Mouse (Mus musculus) CH12.LX (cell line): ENCODE measurements around the gene Sycp2l. TPM values are rescaled to one million over a fixed set of nuclear protein-coding genes. Genes with fewer than 3 reads are reported as not detected.

Experiments
- DNase-seq: peaks from one replicate; pipeline ENCODE4 v3.0.0-alpha.2; 2013; ENCODE audit errors: extremely low read depth
- H3K27ac ChIP-seq: 2 replicates; pipeline ENCODE4 v1.5.1; 2012; ENCODE audit warnings: low read depth, mild to moderate bottlenecking, control low read depth, moderate library complexity; ENCODE audit not compliant: insufficient read depth
- H3K27me3 ChIP-seq: replicated peaks from 2 replicates; pipeline ENCODE3; 2012; ENCODE audit warnings: inconsistent platforms
- H3K36me3 ChIP-seq, 2 experiments: replicated peaks in 1 of 2; 2 replicates each; pipeline versions ENCODE3 to v1.6.1; 2012; ENCODE audit warnings: inconsistent platforms in 1 of 2, low read length in 1 of 2, mild to moderate bottlenecking in 1 of 2, mixed read lengths in 1 of 2, moderate library complexity in 1 of 2; ENCODE audit not compliant: control insufficient read depth in 1 of 2, insufficient read depth in 1 of 2
- H3K4me1 ChIP-seq, 2 experiments: 2 replicates each; pipeline ENCODE4 v1.6.1; 2012; ENCODE audit warnings: inconsistent platforms in 1 of 2, moderate library complexity in 1 of 2; ENCODE audit not compliant: insufficient read depth in 2 of 2, control insufficient read depth in 1 of 2
- H3K4me2 ChIP-seq: 2 replicates; pipeline ENCODE4 v1.6.1; 2012; ENCODE audit warnings: low read depth, mild to moderate bottlenecking, control low read depth; ENCODE audit not compliant: poor library complexity, insufficient read depth, severe bottlenecking
- H3K4me3 ChIP-seq, 3 experiments: fragments of 150-350 bp in 1 of 3; sonication (generic) in 1 of 3; replicated peaks in 1 of 3; 2 replicates each; pipeline versions ENCODE3 to v1.5.1; 2011 to 2012; ENCODE audit warnings: low read depth in 2 of 3, low read length in 2 of 3, mild to moderate bottlenecking in 2 of 3, moderate library complexity in 2 of 3, control low read depth in 1 of 3, improper control_type of control experiment in 1 of 3, inconsistent platforms in 1 of 3, mixed read lengths in 1 of 3; ENCODE audit not compliant: poor library complexity in 1 of 3
- H3K79me2 ChIP-seq: replicated peaks from 2 replicates; pipeline ENCODE4 v1.6.1; 2012; ENCODE audit warnings: mild to moderate bottlenecking, moderate library complexity; ENCODE audit not compliant: control insufficient read depth, poor library complexity, insufficient read depth, severe bottlenecking; ENCODE audit errors: extremely low read depth
- H3K9ac ChIP-seq: 2 replicates; pipeline ENCODE4 v1.6.1; 2012; ENCODE audit warnings: low read depth, mild to moderate bottlenecking, control low read depth, moderate library complexity; ENCODE audit not compliant: insufficient read depth
- H3K9me3 ChIP-seq: replicated peaks from 2 replicates; pipeline ENCODE3; 2012; ENCODE audit warnings: low read length, inconsistent platforms, mixed read lengths
- BHLHE40 ChIP-seq: IDR thresholded peaks from 2 replicates; pipeline ENCODE4 v1.6.1; 2011; ENCODE audit warnings: mild to moderate bottlenecking, low read depth, low read length, improper control_type of control experiment
- CHD1 ChIP-seq: IDR thresholded peaks from 2 replicates; pipeline ENCODE4 v1.6.1; 2012; ENCODE audit warnings: low read depth, low read length, improper control_type of control experiment, inconsistent platforms
- CHD2 ChIP-seq: IDR thresholded peaks from 2 replicates; pipeline ENCODE4 v1.6.1; 2011; ENCODE audit warnings: low read length, improper control_type of control experiment
- CTCF ChIP-seq, 2 experiments: IDR thresholded peaks in 1 of 2; conservative IDR thresholded peaks in 1 of 2; 2 replicates each; pipeline ENCODE4 v1.5.1; 2011 to 2012; ENCODE audit warnings: low read depth in 2 of 2, low read length in 2 of 2, improper control_type of control experiment in 1 of 2, inconsistent platforms in 1 of 2, mild to moderate bottlenecking in 1 of 2, moderate library complexity in 1 of 2
- EP300 ChIP-seq: IDR thresholded peaks from 2 replicates; pipeline ENCODE4 v1.6.1; 2011; ENCODE audit warnings: low read length, improper control_type of control experiment
- ETS1 ChIP-seq: conservative IDR thresholded peaks from 2 replicates; pipeline ENCODE4 v1.6.1; 2012; ENCODE audit warnings: low read depth, mild to moderate bottlenecking, inconsistent platforms, low read length, improper control_type of control experiment, moderate library complexity
- GABPA ChIP-seq: IDR thresholded peaks from 2 replicates; pipeline ENCODE4 v1.6.1; 2012; ENCODE audit warnings: low read depth, low read length, improper control_type of control experiment, inconsistent platforms; ENCODE audit not compliant: insufficient replicate concordance
- HCFC1 ChIP-seq: IDR thresholded peaks from 2 replicates; pipeline ENCODE4 v1.6.1; 2012; ENCODE audit warnings: low read depth, mild to moderate bottlenecking, inconsistent platforms, low read length, improper control_type of control experiment
- JUN ChIP-seq: IDR thresholded peaks from 2 replicates; pipeline ENCODE4 v1.6.1; 2011; ENCODE audit warnings: low read depth, mild to moderate bottlenecking, low read length, improper control_type of control experiment, moderate library complexity; ENCODE audit not compliant: insufficient read depth
- KAT2A ChIP-seq: IDR thresholded peaks from 2 replicates; pipeline ENCODE4 v1.6.1; 2012; ENCODE audit warnings: low read length, improper control_type of control experiment, inconsistent platforms; ENCODE audit not compliant: insufficient replicate concordance
- MAFK ChIP-seq: IDR thresholded peaks from 2 replicates; pipeline ENCODE4 v1.6.1; 2011; ENCODE audit warnings: low read length, improper control_type of control experiment; ENCODE audit not compliant: insufficient replicate concordance
- MAX ChIP-seq: IDR thresholded peaks from 2 replicates; pipeline ENCODE4 v1.6.1; 2011; ENCODE audit warnings: low read length, improper control_type of control experiment
- MEF2A ChIP-seq: IDR thresholded peaks from 2 replicates; pipeline ENCODE4 v1.6.1; 2014; ENCODE audit warnings: low read depth, mild to moderate bottlenecking, inconsistent platforms, low read length, improper control_type of control experiment, borderline replicate concordance
- MYC ChIP-seq: IDR thresholded peaks from 2 replicates; pipeline ENCODE4 v1.6.1; 2011; ENCODE audit warnings: low read depth, mild to moderate bottlenecking, improper control_type of control experiment, low read length
- POLR2A ChIP-seq: IDR thresholded peaks from 2 replicates; pipeline ENCODE4 v1.6.1; 2011; ENCODE audit warnings: low read depth, mild to moderate bottlenecking, improper control_type of control experiment, low read length
- POLR2AphosphoS2 ChIP-seq: IDR thresholded peaks from 2 replicates; pipeline ENCODE4 v1.6.1; 2011; ENCODE audit warnings: low read depth, low read length, improper control_type of control experiment
- RAD21 ChIP-seq: IDR thresholded peaks from 2 replicates; pipeline ENCODE4 v1.6.1; 2011; ENCODE audit warnings: low read depth, mild to moderate bottlenecking, low read length, improper control_type of control experiment, moderate library complexity
- RCOR1 ChIP-seq: conservative IDR thresholded peaks from 2 replicates; pipeline ENCODE4 v1.6.1; 2012; ENCODE audit warnings: low read depth, mild to moderate bottlenecking, inconsistent platforms, low read length, improper control_type of control experiment
- SMC3 ChIP-seq: IDR thresholded peaks from 2 replicates; pipeline ENCODE4 v1.6.1; 2011; ENCODE audit warnings: low read depth, low read length, improper control_type of control experiment
- UBTF ChIP-seq: IDR thresholded peaks from 2 replicates; pipeline ENCODE4 v1.6.1; 2012; ENCODE audit warnings: low read depth, mild to moderate bottlenecking, inconsistent platforms, low read length, improper control_type of control experiment, moderate library complexity
- USF1 ChIP-seq: IDR thresholded peaks from 2 replicates; pipeline ENCODE4 v1.6.1; 2014; ENCODE audit warnings: low read depth, mild to moderate bottlenecking, inconsistent platforms, low read length, improper control_type of control experiment
- USF2 ChIP-seq: conservative IDR thresholded peaks from 2 replicates; pipeline ENCODE4 v1.6.1; 2011; ENCODE audit warnings: low read depth, low read length, improper control_type of control experiment
- ZC3H11A ChIP-seq: IDR thresholded peaks from 2 replicates; pipeline ENCODE4 v1.6.1; 2012; ENCODE audit warnings: low read depth, mild to moderate bottlenecking, inconsistent platforms, low read length, improper control_type of control experiment
- ZMIZ1 ChIP-seq: IDR thresholded peaks from 2 replicates; pipeline ENCODE4 v1.6.1; 2012; ENCODE audit warnings: low read depth, mild to moderate bottlenecking, inconsistent platforms, low read length, improper control_type of control experiment
- ZNF384 ChIP-seq: IDR thresholded peaks from 2 replicates; pipeline ENCODE4 v1.6.1; 2012; ENCODE audit warnings: low read depth, low read length, improper control_type of control experiment, inconsistent platforms
- dilution Hi-C: fragments of 300-500 bp; cut with MboI; formaldehyde crosslinking; loops from 2 replicates; pipeline ENCODE4 v1.14.3; 2020; ENCODE audit warnings: low sequenced_read_pairs; ENCODE audit not compliant: extremely low pct_unique_long_range_greater_than_20kb, extremely low pct_ligation_motif_present
- in situ Hi-C: fragments of 300-500 bp; cut with MboI; formaldehyde crosslinking; loops from 3 replicates; pipeline ENCODE4 v1.14.3; 2019; ENCODE audit warnings: low sequenced_read_pairs, low pct_ligation_motif_present, low pct_unique_long_range_greater_than_20kb, mixed read lengths
- polyA plus RNA-seq: library from polyadenylated mRNA; unstranded; fragments of >175 nt; gene quantifications from 2 replicates; pipeline ENCODE4 v1.2.1, GENCODE M21; 2012; ENCODE audit warnings: low read depth; ENCODE audit not compliant: insufficient read length
- total RNA-seq, 2 experiments: library from RNA; depleted of rRNA; stranded (reverse); fragments of 300-350 nt in 1 of 2; fragments of >200 nt in 1 of 2; gene quantifications; 2 replicates each; pipeline ENCODE4 v1.2.3; 2012 to 2014

The Sycp2l gene
- total and polyA plus RNA-seq, 3 experiments, result 0.21 to 1.3 (median 0.36) TPM

GRCm38 (mm10) chr13:41098325-41098724 lies 15.8 kb upstream of the Sycp2l start:
- TF ChIP-seq RAD21 (no peak), CHD1 (no peak), HCFC1 (no peak), SMC3 (no peak), CTCF (conservative IDR thresholded peaks at IDR 0.05 in 1 of 2, IDR thresholded peaks at IDR 0.05 in 1 of 2; ENCODE audit: low read depth in 2 of 2, low read length in 2 of 2) (no peak), CHD2 (no peak), JUN (no peak), MAFK (no peak), ZC3H11A (no peak), RCOR1 (no peak), USF1 (no peak), MEF2A (no peak), MAX (no peak), KAT2A (no peak)
- Histone ChIP-seq H3K9me3 (peaks cover 3% of the 10 kb centered on the region), H3K4me3 (no peak overlapping the region), H3K27me3 (no peaks in the 10 kb centered on the region), H3K4me2 (no peak overlapping the region), H3K36me3 (peaks cover 0 to 14% of the 10 kb centered on the region in 2 experiments), H3K79me2 (no peaks in the 10 kb centered on the region), H3K4me1 (peaks cover 0 to 17% of the 10 kb centered on the region in 2 experiments; a peak in 2 of 4 replicates), H3K27ac (no peak overlapping the region), H3K9ac (no peak overlapping the region)
- no peak for DNase-seq
- in situ Hi-C loops (no loop called here), dilution Hi-C loops (no loop called here)

- Histone ChIP-seq H3K27ac (no peak overlapping the region), H3K4me2 (no peak overlapping the region), H3K36me3 (peaks cover 0 to 32% of the 10 kb centered on the region in 2 experiments), H3K4me1 (peaks cover 0 to 23% of the 10 kb centered on the region in 2 experiments; a peak in 2 of 4 replicates), H3K27me3 (no peaks in the 10 kb centered on the region), H3K4me3 (no peak overlapping the region), H3K9me3 (peaks cover 3% of the 10 kb centered on the region), H3K79me2 (no peaks in the 10 kb centered on the region), H3K9ac (no peak overlapping the region)
- TF ChIP-seq POLR2A, result no peak
- TF ChIP-seq ETS1, result no peak
- TF ChIP-seq ZNF384, result no peak
- no peak for TF ChIP-seq CHD1
- no peak for TF ChIP-seq GABPA
- TF ChIP-seq POLR2AphosphoS2, result no peak
- no peak for TF ChIP-seq ZMIZ1
- TF ChIP-seq EP300, result no peak
- TF ChIP-seq BHLHE40, result no peak
- no peak for TF ChIP-seq USF2
- no peak for TF ChIP-seq MYC
- no peak for TF ChIP-seq UBTF
- no peak for TF ChIP-seq CHD2
- in situ Hi-C loops (no loop called here), dilution Hi-C loops (no loop called here)
- DNase-seq, result no peak
Measured at GRCm38 (mm10) chr13:41100031-41100430, 14.1 kb upstream of the Sycp2l start.
